Mouse (Mus musculus): ENCODE measurements around the gene Slc25a13. TPM values are rescaled to one million over a fixed set of nuclear protein-coding genes. Genes with fewer than 3 reads are reported as not detected.
A peak's percentile ranks its signal among the peaks of the same experiment; 100 is the strongest.

Slc25a13 gene
- polyA plus RNA-seq, 1 experiment from 2014 or later = 5.4 TPM

DNA sequence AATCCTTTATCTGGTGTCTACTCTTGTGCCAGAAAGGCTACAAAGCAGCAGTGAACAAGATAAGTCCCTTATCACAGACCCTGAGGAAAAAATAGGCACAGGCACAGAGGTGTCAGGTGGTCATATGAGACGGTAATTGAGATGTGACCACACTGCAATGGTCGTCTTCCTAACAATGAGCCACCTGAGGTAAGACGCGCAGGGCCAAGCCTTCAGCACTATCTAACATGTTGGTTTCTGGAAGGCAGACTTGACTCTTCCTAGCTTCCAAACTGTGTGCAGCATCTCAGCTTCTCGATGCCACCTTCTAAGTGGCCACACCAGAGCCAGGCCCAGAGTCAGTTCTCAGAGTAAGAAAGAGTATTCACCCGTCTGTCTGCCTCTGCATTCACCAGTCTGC lies 149.8 kb downstream of the Slc25a13 start:
- H3K9me3 ChIP-seq (ENCODE audit: control insufficient read depth, low read length) = no peaks in the 10 kb centered on the region
- H3K4me2 ChIP-seq (ENCODE audit: low read depth, low read length) = no peak overlapping the region
- no peak for ATAC-seq (ENCODE audit: low read depth)
- 87% methylated on average over 6 of the region's 6 CpGs for WGBS
- no peaks in the 10 kb centered on the region for H3K27me3 ChIP-seq (ENCODE audit: control insufficient read depth, insufficient read depth, low read length)
- no peak overlapping the region for H3K9ac ChIP-seq (replicated peaks; ENCODE audit: low read depth, low read length)
- no peak overlapping the region for H3K27ac ChIP-seq (ENCODE audit: low read depth, low read length)
- no peaks in the 10 kb centered on the region for H3K36me3 ChIP-seq (ENCODE audit: control insufficient read depth, insufficient read depth, low read length)
- no peak overlapping the region for H3K4me3 ChIP-seq (ENCODE audit: low read depth, low read length)
- no peaks in the 10 kb centered on the region for H3K4me1 ChIP-seq (ENCODE audit: control insufficient read depth, insufficient read depth, low read length)

DNA sequence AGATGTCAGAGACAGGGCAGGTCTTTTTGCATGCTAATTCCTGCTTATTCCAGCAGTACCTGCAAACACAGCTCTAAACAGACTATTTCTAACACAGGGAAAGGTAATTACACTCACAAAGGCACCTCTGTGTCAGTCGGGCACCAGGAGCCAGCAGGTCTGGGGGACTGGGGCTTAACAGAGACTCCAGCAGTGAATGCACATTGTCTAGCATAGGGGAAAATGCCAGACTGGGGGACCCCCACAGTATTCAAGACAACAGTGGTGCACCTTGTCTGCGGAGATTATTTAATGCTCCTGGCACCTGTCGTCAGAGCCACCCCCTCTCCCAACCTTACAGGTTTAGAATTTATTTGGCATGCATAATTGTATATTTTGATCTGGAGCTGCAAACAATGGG lies 158.4 kb downstream of the Slc25a13 start:
- 18% methylated on average over 3 of the region's 3 CpGs for WGBS
- Histone ChIP-seq H3K4me1 (ENCODE audit: control insufficient read depth, insufficient read depth, low read length) (peaks cover 7% of the 10 kb centered on the region), H3K4me2 (ENCODE audit: low read depth, low read length) (no peak overlapping the region), H3K27me3 (ENCODE audit: control insufficient read depth, insufficient read depth, low read length) (no peaks in the 10 kb centered on the region), H3K36me3 (ENCODE audit: control insufficient read depth, insufficient read depth, low read length) (no peaks in the 10 kb centered on the region), H3K9me3 (ENCODE audit: control insufficient read depth, low read length) (no peaks in the 10 kb centered on the region), H3K27ac (ENCODE audit: low read depth, low read length) (no peak overlapping the region), H3K4me3 (ENCODE audit: low read depth, low read length) (no peak overlapping the region), H3K9ac (replicated peaks; ENCODE audit: low read depth, low read length) (no peak overlapping the region)
- ATAC-seq (ENCODE audit: low read depth) = peak; percentile 54; the same call in 1 of the 2 replicates

DNA sequence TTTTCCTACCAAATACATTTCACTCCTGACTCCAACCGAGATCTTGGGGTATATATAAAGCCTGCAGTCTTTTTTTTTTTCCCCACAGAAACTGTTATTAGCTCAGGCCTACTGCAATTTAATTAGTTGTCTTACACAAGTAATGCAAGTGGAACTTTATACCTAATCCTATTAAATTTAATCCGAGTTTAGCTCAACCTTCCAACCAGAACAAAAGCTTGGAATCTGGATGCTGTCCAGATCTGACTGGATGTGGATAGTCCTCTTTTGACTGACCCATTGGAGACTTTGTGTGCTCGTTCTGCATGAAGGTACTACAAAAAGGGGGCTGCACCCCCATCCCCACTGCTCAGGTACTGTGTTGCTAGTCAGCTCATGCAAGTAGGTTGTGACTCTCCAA lies 163.0 kb downstream of the Slc25a13 start:
- 80% methylated on average over 3 of the region's 3 CpGs for WGBS
- no peak overlapping the region for H3K27ac ChIP-seq (ENCODE audit: low read depth, low read length)
- H3K4me2 ChIP-seq (ENCODE audit: low read depth, low read length) = no peak overlapping the region
- H3K4me1 ChIP-seq (ENCODE audit: control insufficient read depth, insufficient read depth, low read length) = peaks cover 7% of the 10 kb centered on the region
- H3K9ac ChIP-seq (replicated peaks; ENCODE audit: low read depth, low read length) = no peak overlapping the region
- no peaks in the 10 kb centered on the region for H3K36me3 ChIP-seq (ENCODE audit: control insufficient read depth, insufficient read depth, low read length)
- H3K9me3 ChIP-seq (ENCODE audit: control insufficient read depth, low read length) = no peaks in the 10 kb centered on the region
- H3K4me3 ChIP-seq (ENCODE audit: low read depth, low read length) = no peak overlapping the region
- no peak for ATAC-seq (ENCODE audit: low read depth)
- no peaks in the 10 kb centered on the region for H3K27me3 ChIP-seq (ENCODE audit: control insufficient read depth, insufficient read depth, low read length)

DNA sequence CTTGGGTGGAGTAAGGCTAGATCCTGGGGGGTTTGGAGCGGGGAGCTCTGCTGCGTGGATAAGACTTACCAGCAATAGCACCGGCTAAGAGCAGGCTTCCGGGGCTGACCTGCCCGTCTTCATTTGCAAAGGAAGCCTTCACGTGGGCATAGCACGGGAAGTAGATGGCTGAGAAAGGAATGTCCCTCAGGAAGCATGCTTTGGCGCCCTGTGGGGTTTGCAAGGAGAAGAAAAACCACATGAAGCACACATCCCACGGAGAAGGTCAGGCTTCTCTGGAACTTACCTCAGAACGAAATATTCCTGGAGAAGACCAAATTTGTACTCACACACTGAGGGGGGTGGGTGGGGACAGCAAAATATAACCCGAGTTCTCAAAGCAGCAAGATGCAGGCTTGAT lies 164.3 kb downstream of the Slc25a13 start:
- no peak overlapping the region for H3K4me3 ChIP-seq (ENCODE audit: low read depth, low read length)
- no peak overlapping the region for H3K9ac ChIP-seq (replicated peaks; ENCODE audit: low read depth, low read length)
- H3K36me3 ChIP-seq (ENCODE audit: control insufficient read depth, insufficient read depth, low read length) = no peaks in the 10 kb centered on the region
- H3K4me2 ChIP-seq (ENCODE audit: low read depth, low read length) = no peak overlapping the region
- WGBS = 83% methylated on average over 11 of the region's 11 CpGs
- H3K4me1 ChIP-seq (ENCODE audit: control insufficient read depth, insufficient read depth, low read length) = no peaks in the 10 kb centered on the region
- ATAC-seq (ENCODE audit: low read depth) = no peak
- H3K9me3 ChIP-seq (ENCODE audit: control insufficient read depth, low read length) = no peaks in the 10 kb centered on the region
- H3K27ac ChIP-seq (ENCODE audit: low read depth, low read length) = no peak overlapping the region
- H3K27me3 ChIP-seq (ENCODE audit: control insufficient read depth, insufficient read depth, low read length) = no peaks in the 10 kb centered on the region

DNA sequence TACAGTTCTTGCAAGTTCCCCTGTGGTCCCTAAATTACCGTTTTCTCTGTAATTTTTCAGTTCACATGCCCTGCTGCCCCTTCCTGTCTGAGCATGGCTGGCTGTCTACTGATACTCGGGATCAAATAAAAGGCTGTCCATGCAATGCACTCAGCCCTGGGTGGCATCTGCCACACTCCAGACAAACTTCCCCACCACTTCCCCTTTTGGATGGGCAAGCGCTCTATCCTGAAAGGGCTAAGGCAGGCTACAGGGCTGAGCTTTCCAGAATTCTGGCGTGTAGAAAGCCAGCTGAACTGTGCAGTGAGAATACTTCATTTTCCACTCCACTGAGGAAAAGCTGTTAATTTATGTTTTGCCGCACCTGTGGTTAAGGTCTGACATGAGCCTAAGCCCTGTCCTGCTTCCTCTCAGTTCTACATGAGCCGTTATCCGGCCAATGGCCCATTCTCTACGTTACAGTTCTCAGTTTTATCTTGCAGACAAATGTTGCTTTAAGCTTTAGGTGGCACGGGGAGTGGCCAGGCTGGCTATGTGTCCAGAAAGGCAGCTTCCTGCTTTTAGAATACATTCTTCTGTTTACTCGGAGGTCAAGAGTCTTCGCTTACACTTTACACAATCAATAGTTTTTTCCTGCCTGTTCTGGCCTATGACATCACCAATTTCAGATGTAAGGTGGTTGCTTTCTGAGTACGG lies 170.1 kb downstream of the Slc25a13 start:
- WGBS = 83% methylated on average over 12 of the region's 12 CpGs
- no peak for ATAC-seq (ENCODE audit: low read depth)
- Histone ChIP-seq H3K4me3 (ENCODE audit: low read depth, low read length) (no peak overlapping the region), H3K4me1 (ENCODE audit: control insufficient read depth, insufficient read depth, low read length) (no peaks in the 10 kb centered on the region), H3K4me2 (ENCODE audit: low read depth, low read length) (no peak overlapping the region), H3K36me3 (ENCODE audit: control insufficient read depth, insufficient read depth, low read length) (no peaks in the 10 kb centered on the region), H3K27ac (ENCODE audit: low read depth, low read length) (no peak overlapping the region), H3K9ac (replicated peaks; ENCODE audit: low read depth, low read length) (no peak overlapping the region), H3K9me3 (ENCODE audit: control insufficient read depth, low read length) (no peaks in the 10 kb centered on the region), H3K27me3 (ENCODE audit: control insufficient read depth, insufficient read depth, low read length) (no peaks in the 10 kb centered on the region)

DNA sequence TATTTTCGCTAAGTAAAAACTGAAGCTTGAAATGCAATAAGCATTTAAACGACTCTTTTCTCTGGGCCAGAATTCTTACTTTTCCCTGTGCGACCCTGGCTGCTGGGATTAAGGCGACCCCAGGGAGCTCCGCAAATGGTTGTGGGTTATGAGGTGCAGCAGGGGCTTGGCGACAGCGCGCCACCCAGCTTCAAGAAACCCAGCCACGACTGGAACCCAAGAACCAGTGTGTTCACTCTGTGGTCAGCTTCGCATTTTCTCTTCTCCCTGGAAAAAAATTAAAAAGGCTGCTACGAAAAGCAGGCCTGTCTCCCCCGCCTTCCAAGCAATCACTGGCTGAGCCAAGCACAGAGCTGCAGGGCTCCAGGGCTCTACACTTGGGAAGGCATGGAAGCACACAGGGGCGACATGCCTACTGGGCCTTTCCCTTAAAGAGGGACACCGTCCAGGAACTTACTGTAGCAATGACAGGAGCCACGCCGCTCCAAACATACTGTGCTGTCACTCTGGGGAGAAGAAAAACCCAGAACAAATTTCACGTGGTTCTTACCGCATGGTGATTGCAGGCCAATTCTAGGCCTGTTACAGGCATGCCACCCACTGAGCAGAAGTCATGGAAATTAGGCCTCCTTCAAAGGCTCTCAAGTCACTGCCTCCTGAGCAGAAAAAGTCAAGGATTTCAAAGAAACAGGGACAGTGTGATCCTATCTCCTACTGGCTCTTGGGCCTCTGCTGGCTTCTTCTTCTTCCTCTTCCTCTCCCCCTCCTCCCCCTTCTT lies 178.0 kb downstream of the Slc25a13 start:
- H3K9ac ChIP-seq (replicated peaks; ENCODE audit: low read depth, low read length) = no peak overlapping the region
- H3K36me3 ChIP-seq (ENCODE audit: control insufficient read depth, insufficient read depth, low read length) = no peaks in the 10 kb centered on the region
- ATAC-seq (ENCODE audit: low read depth) = no peak; the same call in 1 of the 2 replicates

DNA sequence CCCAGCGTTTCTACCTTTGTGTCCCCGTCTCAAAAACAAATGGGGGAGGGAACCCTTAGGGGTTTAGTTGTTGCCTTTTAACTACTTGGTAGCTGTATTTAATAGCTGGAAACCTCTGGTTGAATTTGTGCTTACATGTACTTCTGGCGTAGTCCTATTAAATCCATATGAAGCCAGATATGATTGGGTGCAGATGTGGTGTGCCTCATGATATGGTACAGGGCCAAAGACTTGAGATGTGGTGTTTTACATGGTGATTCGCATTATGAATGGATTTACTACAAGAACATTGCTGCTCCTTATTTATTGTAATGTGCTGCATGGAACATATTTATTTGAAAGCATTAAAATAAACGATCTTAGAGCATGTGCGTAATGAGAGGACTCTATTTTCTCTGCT lies 189.3 kb downstream of the Slc25a13 start:
- no peaks in the 10 kb centered on the region; the same call in 1 of the 2 replicates for H3K27me3 ChIP-seq (ENCODE audit: control insufficient read depth, insufficient read depth, low read length)
- no peaks in the 10 kb centered on the region for H3K36me3 ChIP-seq (ENCODE audit: control insufficient read depth, insufficient read depth, low read length)
- no peak overlapping the region for H3K4me3 ChIP-seq (ENCODE audit: low read depth, low read length)
- H3K4me1 ChIP-seq (ENCODE audit: control insufficient read depth, insufficient read depth, low read length) = no peaks in the 10 kb centered on the region
- H3K9ac ChIP-seq (replicated peaks; ENCODE audit: low read depth, low read length) = no peak overlapping the region
- H3K4me2 ChIP-seq (ENCODE audit: low read depth, low read length) = no peak overlapping the region
- no peak for ATAC-seq (ENCODE audit: low read depth)
- H3K27ac ChIP-seq (ENCODE audit: low read depth, low read length) = no peak overlapping the region
- no peaks in the 10 kb centered on the region for H3K9me3 ChIP-seq (ENCODE audit: control insufficient read depth, low read length)
- WGBS = 80% methylated on average over 6 of the region's 6 CpGs

More for the DNA sequence above, 178.0 kb downstream of the Slc25a13 start:
- H3K4me1 ChIP-seq (ENCODE audit: control insufficient read depth, insufficient read depth, low read length) = no peaks in the 10 kb centered on the region
- no peak overlapping the region for H3K27ac ChIP-seq (ENCODE audit: low read depth, low read length)
- no peaks in the 10 kb centered on the region for H3K9me3 ChIP-seq (ENCODE audit: control insufficient read depth, low read length)
- no peak overlapping the region for H3K4me2 ChIP-seq (ENCODE audit: low read depth, low read length)
- H3K4me3 ChIP-seq (ENCODE audit: low read depth, low read length) = no peak overlapping the region
- H3K27me3 ChIP-seq (ENCODE audit: control insufficient read depth, insufficient read depth, low read length) = no peaks in the 10 kb centered on the region
- WGBS = 29% methylated on average over 18 of the region's 18 CpGs

DNA sequence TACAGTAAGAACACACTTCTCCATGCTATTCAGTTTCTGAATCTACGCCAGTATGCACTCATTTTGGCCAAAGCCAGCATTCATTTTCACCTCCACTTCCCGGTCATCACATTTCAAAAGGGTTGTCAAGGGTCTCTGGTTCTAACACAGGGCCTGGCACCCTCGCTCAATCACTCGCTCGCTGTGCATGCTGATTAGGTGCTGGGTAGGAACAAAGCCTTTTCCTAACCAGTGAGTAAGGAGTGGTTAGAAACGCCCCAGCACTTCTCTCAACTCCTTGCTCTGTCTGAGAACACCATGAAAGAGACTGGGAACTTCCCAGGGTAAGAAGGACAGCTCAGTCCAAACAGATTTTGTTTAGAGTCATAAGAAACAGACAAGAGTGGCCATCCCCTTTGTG lies 193.0 kb downstream of the Slc25a13 start:
- H3K27me3 ChIP-seq (ENCODE audit: control insufficient read depth, insufficient read depth, low read length) = no peaks in the 10 kb centered on the region; the same call in 1 of the 2 replicates
- no peaks in the 10 kb centered on the region for H3K36me3 ChIP-seq (ENCODE audit: control insufficient read depth, insufficient read depth, low read length)
- no peak overlapping the region for H3K4me2 ChIP-seq (ENCODE audit: low read depth, low read length)
- 28% methylated on average over 6 of the region's 6 CpGs for WGBS
- no peaks in the 10 kb centered on the region for H3K9me3 ChIP-seq (ENCODE audit: control insufficient read depth, low read length)
- no peak overlapping the region for H3K9ac ChIP-seq (replicated peaks; ENCODE audit: low read depth, low read length)
- H3K4me1 ChIP-seq (ENCODE audit: control insufficient read depth, insufficient read depth, low read length) = no peaks in the 10 kb centered on the region
- no peak overlapping the region for H3K27ac ChIP-seq (ENCODE audit: low read depth, low read length)
- no peak for ATAC-seq (ENCODE audit: low read depth)
- no peak overlapping the region for H3K4me3 ChIP-seq (ENCODE audit: low read depth, low read length)

DNA sequence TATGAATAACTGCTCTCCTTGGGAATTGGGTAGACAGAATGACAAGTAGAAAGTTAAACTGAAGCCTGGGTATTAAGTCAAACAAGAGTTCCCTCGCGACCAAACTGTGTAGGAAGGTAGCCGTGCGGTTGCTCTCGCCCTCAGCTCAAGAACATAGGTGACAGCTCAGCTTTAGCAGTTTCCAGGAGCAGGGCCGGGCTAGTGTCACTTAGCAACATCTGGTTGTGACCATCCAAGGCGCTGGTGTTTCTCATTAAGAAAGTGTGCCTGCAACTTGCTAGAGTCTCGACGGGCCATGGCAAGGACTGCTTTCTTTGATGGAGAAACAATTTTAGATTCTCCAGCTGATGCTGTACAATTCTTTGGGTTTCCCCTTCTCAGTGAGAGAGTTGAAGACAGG lies 200.0 kb downstream of the Slc25a13 start:
- no peak for ATAC-seq (ENCODE audit: low read depth)
- Histone ChIP-seq H3K4me3 (ENCODE audit: low read depth, low read length) (no peak overlapping the region), H3K4me1 (ENCODE audit: control insufficient read depth, insufficient read depth, low read length) (no peaks in the 10 kb centered on the region), H3K27ac (ENCODE audit: low read depth, low read length) (no peak overlapping the region), H3K36me3 (ENCODE audit: control insufficient read depth, insufficient read depth, low read length) (no peaks in the 10 kb centered on the region), H3K27me3 (ENCODE audit: control insufficient read depth, insufficient read depth, low read length) (no peaks in the 10 kb centered on the region), H3K4me2 (ENCODE audit: low read depth, low read length) (no peak overlapping the region), H3K9me3 (ENCODE audit: control insufficient read depth, low read length) (no peaks in the 10 kb centered on the region), H3K9ac (replicated peaks; ENCODE audit: low read depth, low read length) (no peak overlapping the region)
- 66% methylated on average over 9 of the region's 9 CpGs for WGBS
